Mouse (Mus musculus): ENCODE measurements at regions not wholly inside any gene's neighbourhood (a gene's known extent, or its start where the extent isn't known, plus 50 kb on each side); places are given as distances from the start of the nearest gene placed in this dataset.

DNA sequence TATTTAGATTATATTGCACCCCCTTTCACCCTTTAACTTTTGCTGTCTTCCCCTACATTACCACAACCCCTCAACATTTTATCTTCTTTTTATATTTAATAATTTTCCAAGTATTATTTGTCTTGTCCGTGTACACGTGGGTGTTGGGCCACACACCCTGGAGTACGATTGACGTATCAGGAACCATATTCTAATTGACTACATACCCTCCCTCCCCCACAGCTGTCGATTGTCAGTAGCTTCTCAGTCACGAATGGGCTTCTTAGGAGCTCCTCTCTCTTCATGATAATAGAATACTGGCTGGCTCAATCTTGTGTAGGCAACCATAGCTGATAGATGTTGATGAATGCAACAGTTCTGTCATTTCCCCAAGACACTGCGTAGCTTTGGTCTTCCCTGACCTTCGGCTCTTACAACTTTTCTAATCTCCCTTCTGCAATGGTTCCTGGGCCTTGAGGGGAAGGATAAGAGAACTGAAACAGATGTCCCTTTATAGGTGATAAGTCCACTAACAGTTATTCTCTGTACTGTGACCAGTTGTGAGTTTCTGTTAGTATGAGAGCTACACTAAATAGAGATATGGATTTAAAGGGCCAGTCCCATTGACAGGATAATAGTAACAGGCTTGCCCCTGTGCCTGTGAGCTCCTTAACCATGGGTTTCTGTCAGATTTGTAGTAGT, 310.9 kb downstream of the Epha7 start:
- ATAC-seq (replicated peaks in 1 of 2; ENCODE audit: insufficient read depth in 1 of 2, low FRiP score in 2 of 2, low TSS enrichment in 1 of 2, low read depth in 1 of 2, poor library complexity in 2 of 2, severe bottlenecking in 2 of 2): peak; percentile 48 to 49; a peak in 2 of 4 replicates

GRCm38 (mm10) chr4:29130485-29130884, 317.6 kb downstream of the Epha7 start:
- ATAC-seq (replicated peaks in 1 of 2; ENCODE audit: insufficient read depth in 1 of 2, low FRiP score in 2 of 2, low TSS enrichment in 1 of 2, low read depth in 1 of 2, poor library complexity in 2 of 2, severe bottlenecking in 2 of 2): no peak

DNA sequence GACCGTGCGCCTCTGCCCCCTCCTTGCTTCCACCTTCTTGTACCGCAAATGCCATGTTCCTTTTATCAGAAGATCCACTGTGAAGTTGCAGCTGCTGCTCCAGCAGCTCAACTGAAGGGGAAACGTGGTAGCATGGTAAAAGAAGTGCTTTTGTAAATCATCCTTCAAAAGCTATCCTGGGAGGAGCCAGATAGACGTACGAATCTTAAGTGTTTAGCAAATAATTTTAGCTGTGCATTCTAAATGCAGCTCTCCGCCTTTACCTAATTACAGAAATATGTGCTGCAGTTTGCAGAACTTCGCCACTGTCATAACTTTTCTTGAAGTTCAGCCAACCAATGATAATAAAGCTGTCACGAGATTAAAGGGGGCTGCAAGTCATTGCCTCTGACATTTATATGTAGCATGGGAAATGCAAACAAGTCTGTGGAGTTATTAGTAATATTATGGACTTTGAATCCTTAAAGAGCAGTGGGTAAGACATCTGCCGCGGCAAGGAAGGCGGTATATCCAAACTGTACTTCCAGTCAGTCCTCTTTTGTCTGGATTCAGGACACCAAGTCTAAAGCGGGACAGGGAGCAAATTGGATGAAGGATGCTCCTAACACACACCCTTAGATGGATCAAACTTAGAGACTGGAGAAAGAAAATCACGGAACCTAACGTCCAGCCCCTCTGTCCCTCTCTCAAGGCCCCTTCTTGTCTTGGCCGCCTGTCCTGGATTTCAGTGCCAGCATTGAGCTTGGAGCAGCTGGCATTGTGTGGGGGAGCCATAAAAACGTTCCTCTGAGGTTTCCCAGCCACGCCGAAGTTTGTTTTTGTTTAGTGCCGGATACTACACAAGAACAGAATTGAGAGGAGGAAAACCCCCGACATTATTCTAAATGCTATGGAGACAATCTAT, 320.7 kb downstream of the Epha7 start:
- no peak for ATAC-seq (replicated peaks in 1 of 2; ENCODE audit: insufficient read depth in 1 of 2, low FRiP score in 2 of 2, low TSS enrichment in 1 of 2, low read depth in 1 of 2, poor library complexity in 2 of 2, severe bottlenecking in 2 of 2)

DNA sequence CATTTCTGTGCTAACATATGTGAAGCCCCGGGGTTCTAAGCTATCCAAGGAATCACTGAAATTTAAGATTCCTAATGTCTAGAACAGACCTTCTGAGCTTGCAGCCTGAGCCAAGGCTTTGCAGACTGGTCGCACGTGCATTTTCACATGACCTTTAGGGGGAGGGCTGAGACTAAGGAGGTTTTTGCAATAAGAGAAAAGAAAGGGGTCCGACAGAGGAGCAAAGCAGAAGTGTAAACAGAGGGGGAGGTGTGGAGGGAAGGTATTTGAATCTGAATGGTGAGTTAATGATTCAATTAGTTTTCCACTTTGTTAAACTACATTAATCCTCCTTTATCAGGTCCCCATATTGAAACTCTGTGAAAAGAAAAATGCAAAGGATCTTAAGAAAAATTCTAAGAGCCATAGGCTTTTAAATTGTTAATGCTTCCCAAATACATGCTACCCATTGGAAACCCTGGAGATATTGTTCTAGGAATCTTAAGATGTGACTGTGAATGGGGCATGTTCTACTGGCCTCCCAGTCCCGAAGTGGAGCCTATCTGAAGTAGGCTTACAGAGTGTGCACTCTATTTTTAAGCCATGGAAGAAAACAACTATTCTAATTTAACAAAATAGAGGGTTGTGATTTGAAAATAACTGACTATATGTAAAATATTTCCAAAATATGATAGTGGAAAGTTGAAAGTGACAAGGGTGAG, 322.9 kb downstream of the Epha7 start:
- ATAC-seq (replicated peaks in 1 of 2; ENCODE audit: insufficient read depth in 1 of 2, low FRiP score in 2 of 2, low TSS enrichment in 1 of 2, low read depth in 1 of 2, poor library complexity in 2 of 2, severe bottlenecking in 2 of 2): no peak

- no peak for ATAC-seq (replicated peaks in 1 of 2; ENCODE audit: insufficient read depth in 1 of 2, low FRiP score in 2 of 2, low TSS enrichment in 1 of 2, low read depth in 1 of 2, poor library complexity in 2 of 2, severe bottlenecking in 2 of 2)
Measured at GRCm38 (mm10) chr4:29138771-29139301, 325.9 kb downstream of the Epha7 start.

- no peak for ATAC-seq (replicated peaks in 1 of 2; ENCODE audit: insufficient read depth in 1 of 2, low FRiP score in 2 of 2, low TSS enrichment in 1 of 2, low read depth in 1 of 2, poor library complexity in 2 of 2, severe bottlenecking in 2 of 2)
Measured at GRCm38 (mm10) chr4:29143415-29143814, 330.5 kb downstream of the Epha7 start.

GRCm38 (mm10) chr4:29145242-29145641, 332.3 kb downstream of the Epha7 start:
- no peak for ATAC-seq (replicated peaks in 1 of 2; ENCODE audit: insufficient read depth in 1 of 2, low FRiP score in 2 of 2, low TSS enrichment in 1 of 2, low read depth in 1 of 2, poor library complexity in 2 of 2, severe bottlenecking in 2 of 2)

DNA sequence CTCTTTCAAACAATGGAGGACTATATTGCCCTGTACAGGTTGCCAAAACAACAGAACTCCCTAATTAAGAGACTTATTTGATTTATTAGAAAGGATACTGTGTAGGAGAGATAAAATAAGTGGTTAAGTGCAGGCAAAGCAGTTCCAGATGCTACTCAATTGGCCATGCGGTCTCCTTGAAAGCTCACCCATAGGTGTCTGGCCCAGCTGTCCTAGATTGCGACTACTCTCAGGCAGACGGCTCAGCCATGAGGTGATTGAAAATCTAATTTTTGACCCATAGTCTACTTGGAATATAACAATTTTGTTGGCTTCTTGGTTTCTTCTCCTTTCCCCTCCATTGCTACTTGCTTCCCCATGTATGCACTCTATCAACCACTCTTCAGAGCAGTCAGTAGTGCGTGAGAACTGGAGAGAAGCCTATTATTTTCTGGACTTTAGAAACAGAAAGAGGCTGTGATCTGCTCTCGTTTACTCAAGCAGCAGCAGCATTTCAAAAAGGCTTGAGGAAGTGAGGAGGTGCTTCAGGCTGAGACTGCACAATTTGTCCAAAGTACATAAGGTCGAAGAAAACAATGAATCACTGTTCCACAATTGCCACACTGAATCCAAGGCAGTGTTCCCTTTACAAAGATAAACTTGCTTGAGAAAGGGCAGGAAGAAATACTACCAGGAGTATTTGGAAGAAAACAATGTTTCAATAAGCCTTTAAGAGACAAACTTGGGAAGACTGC, 339.4 kb downstream of the Epha7 start:
- ATAC-seq (replicated peaks in 1 of 2; ENCODE audit: insufficient read depth in 1 of 2, low FRiP score in 2 of 2, low TSS enrichment in 1 of 2, low read depth in 1 of 2, poor library complexity in 2 of 2, severe bottlenecking in 2 of 2): no peak

DNA sequence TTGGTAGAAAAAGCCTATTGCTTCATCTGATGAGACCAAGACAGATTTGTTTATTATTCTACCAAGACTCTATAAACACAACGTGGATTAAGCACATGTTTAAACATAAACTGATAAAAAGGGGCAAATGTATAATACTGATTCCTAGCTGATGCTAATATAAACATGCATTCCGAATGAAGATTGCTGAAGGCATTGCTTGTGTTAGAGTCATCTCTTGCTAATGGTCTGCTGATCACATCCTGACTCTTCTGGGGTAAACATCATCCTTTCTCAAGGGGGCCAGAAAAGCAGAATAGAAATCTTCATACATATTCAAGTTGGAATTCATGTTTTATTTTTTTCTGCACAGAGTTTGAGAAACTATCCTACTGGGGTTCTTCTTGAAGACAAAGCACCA, 369.6 kb downstream of the Epha7 start:
- ATAC-seq (replicated peaks in 1 of 2; ENCODE audit: insufficient read depth in 1 of 2, low FRiP score in 2 of 2, low TSS enrichment in 1 of 2, low read depth in 1 of 2, poor library complexity in 2 of 2, severe bottlenecking in 2 of 2): no peak

- no peak for ATAC-seq (replicated peaks in 1 of 2; ENCODE audit: insufficient read depth in 1 of 2, low FRiP score in 2 of 2, low TSS enrichment in 1 of 2, low read depth in 1 of 2, poor library complexity in 2 of 2, severe bottlenecking in 2 of 2)
Measured at GRCm38 (mm10) chr4:29183411-29183810, 370.5 kb downstream of the Epha7 start.

DNA sequence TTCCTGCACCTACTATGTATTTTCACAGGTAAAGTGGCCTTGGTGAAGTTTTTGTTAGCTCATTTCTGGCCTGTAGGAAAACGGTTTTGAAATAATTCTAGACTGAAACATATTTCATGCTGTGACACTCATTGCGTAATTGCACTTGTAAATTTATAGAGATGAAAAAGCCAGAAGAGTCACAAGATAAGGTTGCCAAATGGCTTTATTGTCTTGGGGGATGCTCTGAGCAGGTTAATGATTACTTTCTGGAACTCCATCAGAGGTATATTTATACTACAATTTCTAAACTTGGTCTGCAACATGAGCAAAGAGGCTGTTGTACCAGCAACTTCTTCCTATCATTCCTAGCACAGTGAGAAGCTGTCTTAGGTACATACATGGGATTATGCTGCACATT, 370.9 kb downstream of the Epha7 start:
- no peak for ATAC-seq (replicated peaks in 1 of 2; ENCODE audit: insufficient read depth in 1 of 2, low FRiP score in 2 of 2, low TSS enrichment in 1 of 2, low read depth in 1 of 2, poor library complexity in 2 of 2, severe bottlenecking in 2 of 2)

DNA sequence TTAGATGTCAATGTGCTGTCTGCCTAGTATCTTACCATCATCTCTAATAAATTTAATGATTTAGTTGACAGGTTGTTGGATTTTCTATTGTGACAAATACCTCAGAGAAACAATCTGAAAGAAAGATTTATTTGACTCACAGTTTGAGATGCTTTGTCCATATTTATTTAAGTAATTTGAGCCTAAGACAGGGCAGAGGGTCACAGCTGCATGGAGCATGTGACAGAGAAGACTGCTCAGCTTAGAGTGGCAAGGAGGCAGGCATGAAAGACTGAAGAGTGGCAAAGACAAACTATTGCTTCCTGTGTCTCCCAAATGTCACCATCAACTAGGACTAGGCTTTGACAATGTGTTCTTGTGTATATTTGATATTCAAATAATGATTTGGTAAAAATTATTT, 388.0 kb downstream of the Epha7 start:
- ATAC-seq (replicated peaks in 1 of 2; ENCODE audit: insufficient read depth in 1 of 2, low FRiP score in 2 of 2, low TSS enrichment in 1 of 2, low read depth in 1 of 2, poor library complexity in 2 of 2, severe bottlenecking in 2 of 2): no peak

Data from hematopoietic stem cell, adult 5-6 weeks (primary cell).